Mouse (Mus musculus): Measurements from ENCODE around the gene Guca2b. TPM values are rescaled to one million over a fixed set of nuclear protein-coding genes. Genes with fewer than 3 reads are reported as not detected.
"Not testable (repeated sequence)": the region's sequence is repeated elsewhere in the genome, so short reads cannot be mapped to it uniquely, and the experiment has no call there.

Guca2b gene
- polyA plus RNA-seq, 1 experiment from 2014 or later: 1.3 TPM

GRCm38 (mm10) chr4:119628363-119628762, 30.4 kb downstream of the Guca2b start:
- H3K27ac ChIP-seq (ENCODE audit: low read depth, low read length); H3K4me3 ChIP-seq (ENCODE audit: low read length); ATAC-seq (ENCODE audit: low FRiP score, low TSS enrichment); H3K4me1 ChIP-seq (ENCODE audit: control insufficient read depth, insufficient read depth, low read length); H3K27me3 ChIP-seq (ENCODE audit: control insufficient read depth, insufficient read depth, low read length); H3K4me2 ChIP-seq (replicated peaks; ENCODE audit: low read depth, low read length); H3K9me3 ChIP-seq (ENCODE audit: control insufficient read depth, low read length); H3K9ac ChIP-seq (ENCODE audit: low read depth, low read length): not testable (repeated sequence)
- 90% methylated on average over 3 of the region's 4 CpGs for WGBS
- peaks cover 54% of the 10 kb centered on the region for H3K36me3 ChIP-seq (ENCODE audit: control insufficient read depth, insufficient read depth, low read length)

GRCm38 (mm10) chr4:119627317-119627716, 31.4 kb downstream of the Guca2b start:
- Histone ChIP-seq H3K4me3 (ENCODE audit: low read length) (no peak overlapping the region), H3K4me1 (ENCODE audit: control insufficient read depth, insufficient read depth, low read length) (peaks cover 6% of the 10 kb centered on the region), H3K4me2 (replicated peaks; ENCODE audit: low read depth, low read length) (no peak overlapping the region), H3K27ac (ENCODE audit: low read depth, low read length) (no peak overlapping the region), H3K36me3 (ENCODE audit: control insufficient read depth, insufficient read depth, low read length) (peaks cover 60% of the 10 kb centered on the region), H3K27me3 (ENCODE audit: control insufficient read depth, insufficient read depth, low read length) (no peaks in the 10 kb centered on the region), H3K9ac (ENCODE audit: low read depth, low read length) (no peak overlapping the region), H3K9me3 (ENCODE audit: control insufficient read depth, low read length) (no peaks in the 10 kb centered on the region)
- 81% methylated on average over 4 of the region's 4 CpGs for WGBS
- no peak for ATAC-seq (ENCODE audit: low FRiP score, low TSS enrichment)

DNA sequence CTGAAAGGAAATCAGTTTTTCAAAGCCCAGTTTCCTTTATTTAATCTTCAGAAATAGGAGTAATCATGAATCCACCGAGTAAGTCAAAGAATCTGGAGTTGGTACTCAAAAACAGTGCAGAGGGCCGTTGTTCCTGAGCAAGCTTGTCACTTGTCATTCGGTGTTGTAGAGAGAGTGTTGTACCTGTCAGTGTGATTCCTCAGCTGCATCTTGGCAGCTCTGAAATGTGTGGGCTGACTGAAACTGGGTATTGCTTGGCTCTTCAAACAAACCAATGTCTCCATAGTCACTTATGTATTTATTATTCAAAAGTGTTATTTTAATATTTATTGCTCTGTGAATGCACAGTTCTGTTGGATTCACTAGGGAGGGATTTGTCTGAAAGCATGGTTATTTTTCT, 31.9 kb downstream of the Guca2b start:
- ATAC-seq (ENCODE audit: low FRiP score, low TSS enrichment): no peak
- Histone ChIP-seq H3K27ac (ENCODE audit: low read depth, low read length) (no peak overlapping the region), H3K9me3 (ENCODE audit: control insufficient read depth, low read length) (no peaks in the 10 kb centered on the region), H3K9ac (ENCODE audit: low read depth, low read length) (no peak overlapping the region), H3K4me1 (ENCODE audit: control insufficient read depth, insufficient read depth, low read length) (peaks cover 6% of the 10 kb centered on the region), H3K4me3 (ENCODE audit: low read length) (no peak overlapping the region), H3K36me3 (ENCODE audit: control insufficient read depth, insufficient read depth, low read length) (peaks cover 62% of the 10 kb centered on the region), H3K27me3 (ENCODE audit: control insufficient read depth, insufficient read depth, low read length) (no peaks in the 10 kb centered on the region), H3K4me2 (replicated peaks; ENCODE audit: low read depth, low read length) (no peak overlapping the region)
- WGBS: 87% methylated on average over 3 of the region's 3 CpGs

DNA sequence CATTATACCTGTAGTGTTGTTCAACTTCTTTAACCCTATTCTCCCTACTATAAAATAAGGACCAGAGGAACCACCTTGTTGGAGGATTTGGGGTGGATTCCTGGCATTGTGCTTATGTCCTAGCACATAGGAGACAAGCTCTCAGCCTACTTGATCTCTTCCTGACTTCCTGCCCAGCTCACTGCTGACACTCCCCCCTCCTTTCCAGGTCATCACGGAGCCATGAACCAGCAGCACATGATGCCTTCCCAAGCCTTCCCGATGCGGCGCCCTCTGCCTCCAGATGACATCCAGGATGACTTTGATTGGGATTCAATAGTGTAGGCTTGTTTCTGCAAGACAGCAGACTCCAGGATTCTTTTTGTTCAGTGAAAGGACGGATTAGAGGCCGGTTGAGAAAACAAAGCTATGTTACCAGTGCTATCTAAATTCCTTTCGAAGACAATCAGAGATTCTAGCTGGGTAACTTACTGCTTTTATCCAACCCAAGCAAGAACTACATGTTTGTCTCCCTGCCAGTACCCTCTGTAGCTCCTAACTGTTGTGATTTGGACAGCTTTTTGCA, 32.6 kb downstream of the Guca2b start:
- H3K4me1 ChIP-seq (ENCODE audit: control insufficient read depth, insufficient read depth, low read length): no peaks in the 10 kb centered on the region; the same call in 1 of the 2 replicates
- H3K27ac ChIP-seq (ENCODE audit: low read depth, low read length): no peak overlapping the region
- H3K4me2 ChIP-seq (replicated peaks; ENCODE audit: low read depth, low read length): no peak overlapping the region
- H3K9me3 ChIP-seq (ENCODE audit: control insufficient read depth, low read length): no peaks in the 10 kb centered on the region
- ATAC-seq (ENCODE audit: low FRiP score, low TSS enrichment): no peak
- 73% methylated on average over 7 of the region's 7 CpGs for WGBS
- no peak overlapping the region for H3K4me3 ChIP-seq (ENCODE audit: low read length)
- no peaks in the 10 kb centered on the region for H3K27me3 ChIP-seq (ENCODE audit: control insufficient read depth, insufficient read depth, low read length)
- no peak overlapping the region for H3K9ac ChIP-seq (ENCODE audit: low read depth, low read length)
- peaks cover 62% of the 10 kb centered on the region for H3K36me3 ChIP-seq (ENCODE audit: control insufficient read depth, insufficient read depth, low read length)

DNA sequence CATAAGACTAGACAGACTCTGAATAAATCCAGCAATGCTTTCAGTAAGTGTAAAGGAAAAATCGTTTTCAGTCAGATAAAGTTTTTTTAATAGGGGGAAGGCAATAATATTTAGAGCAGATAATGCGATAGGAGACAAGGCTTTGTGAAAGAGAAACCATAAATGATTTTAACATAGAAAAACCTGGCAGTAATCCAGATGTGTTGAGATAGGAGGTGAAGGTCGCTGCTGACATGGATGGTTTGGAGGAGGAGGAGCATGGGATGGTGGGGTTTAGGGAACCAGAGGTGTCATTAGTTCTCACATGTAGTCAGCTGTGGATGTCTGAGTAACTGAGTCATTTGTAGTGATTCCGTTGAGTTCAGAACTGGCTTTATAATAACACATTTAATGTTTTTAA, 44.0 kb downstream of the Guca2b start:
- Histone ChIP-seq H3K27me3 (ENCODE audit: control insufficient read depth, insufficient read depth, low read length) (no peaks in the 10 kb centered on the region), H3K9ac (ENCODE audit: low read depth, low read length) (no peak overlapping the region), H3K4me1 (ENCODE audit: control insufficient read depth, insufficient read depth, low read length) (no peaks in the 10 kb centered on the region), H3K4me3 (ENCODE audit: low read length) (no peak overlapping the region), H3K4me2 (replicated peaks; ENCODE audit: low read depth, low read length) (no peak overlapping the region), H3K9me3 (ENCODE audit: control insufficient read depth, low read length) (no peaks in the 10 kb centered on the region), H3K36me3 (ENCODE audit: control insufficient read depth, insufficient read depth, low read length) (peaks cover 13% of the 10 kb centered on the region), H3K27ac (ENCODE audit: low read depth, low read length) (no peak overlapping the region)
- 84% methylated on average over 4 of the region's 4 CpGs for WGBS
- no peak for ATAC-seq (ENCODE audit: low FRiP score, low TSS enrichment)

GRCm38 (mm10) chr4:119614078-119614477, 44.7 kb downstream of the Guca2b start:
- H3K4me3 ChIP-seq (ENCODE audit: low read length): no peak overlapping the region
- no peaks in the 10 kb centered on the region for H3K9me3 ChIP-seq (ENCODE audit: control insufficient read depth, low read length)
- H3K27me3 ChIP-seq (ENCODE audit: control insufficient read depth, insufficient read depth, low read length): no peaks in the 10 kb centered on the region
- no peaks in the 10 kb centered on the region for H3K4me1 ChIP-seq (ENCODE audit: control insufficient read depth, insufficient read depth, low read length)
- peaks cover 8% of the 10 kb centered on the region; the same call in 1 of the 2 replicates for H3K36me3 ChIP-seq (ENCODE audit: control insufficient read depth, insufficient read depth, low read length)
- no peak for ATAC-seq (ENCODE audit: low FRiP score, low TSS enrichment)
- 72% methylated on average over 1 of the region's 1 CpGs for WGBS
- no peak overlapping the region for H3K9ac ChIP-seq (ENCODE audit: low read depth, low read length)
- no peak overlapping the region for H3K4me2 ChIP-seq (replicated peaks; ENCODE audit: low read depth, low read length)
- H3K27ac ChIP-seq (ENCODE audit: low read depth, low read length): no peak overlapping the region

DNA sequence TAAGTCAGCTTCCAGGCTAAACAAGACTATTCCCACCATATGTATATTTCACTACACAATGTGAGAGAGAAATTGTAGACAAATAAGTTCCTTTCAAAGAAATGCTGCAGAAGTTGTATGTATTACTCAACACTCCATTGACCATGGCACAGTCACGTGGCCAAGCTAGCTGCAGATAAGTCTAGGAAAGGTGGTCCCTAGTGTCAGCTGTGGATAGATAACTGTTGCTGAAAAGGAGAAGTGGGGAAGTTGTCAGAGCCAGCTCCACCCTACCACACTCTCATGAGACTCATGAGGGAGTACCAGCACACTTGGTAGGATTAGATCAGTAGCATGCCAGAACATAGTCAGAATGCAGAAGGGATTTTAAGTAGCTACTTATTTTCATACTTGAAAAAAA, 49.3 kb downstream of the Guca2b start:
- Histone ChIP-seq H3K9ac (ENCODE audit: low read depth, low read length) (no peak overlapping the region), H3K27me3 (ENCODE audit: control insufficient read depth, insufficient read depth, low read length) (no peaks in the 10 kb centered on the region), H3K4me1 (ENCODE audit: control insufficient read depth, insufficient read depth, low read length) (no peaks in the 10 kb centered on the region), H3K9me3 (ENCODE audit: control insufficient read depth, low read length) (no peaks in the 10 kb centered on the region), H3K4me2 (replicated peaks; ENCODE audit: low read depth, low read length) (no peak overlapping the region), H3K27ac (ENCODE audit: low read depth, low read length) (no peak overlapping the region), H3K36me3 (ENCODE audit: control insufficient read depth, insufficient read depth, low read length) (peaks cover 5% of the 10 kb centered on the region), H3K4me3 (ENCODE audit: low read length) (no peak overlapping the region)
- WGBS: 89% methylated on average over 1 of the region's 1 CpGs
- no peak for ATAC-seq (ENCODE audit: low FRiP score, low TSS enrichment)

Other genes starting within 250 kb of the Guca2b start
- gene Ccdc30, start 243.4 kb downstream of the Guca2b start, polyA plus RNA-seq (2014; fragmentation: Nextera tagmentation; extraction: Ambion mirVana): 8.7 and 9.2 TPM in 2 replicates
- gene Ppcs, start 236.5 kb downstream of the Guca2b start, polyA plus RNA-seq (2014; fragmentation: Nextera tagmentation; extraction: Ambion mirVana): 48.9 and 51.5 TPM in 2 replicates
- gene Zmynd12, start 236.1 kb downstream of the Guca2b start, polyA plus RNA-seq (2014; fragmentation: Nextera tagmentation; extraction: Ambion mirVana): 0.53 and 0.86 TPM in 2 replicates
- gene Rimkla, start 166.3 kb downstream of the Guca2b start, polyA plus RNA-seq (2014; fragmentation: Nextera tagmentation; extraction: Ambion mirVana): 1.4 and 2.3 TPM in 2 replicates
- gene Foxj3, start 122.0 kb downstream of the Guca2b start, polyA plus RNA-seq (2014; fragmentation: Nextera tagmentation; extraction: Ambion mirVana): 14.2 and 30.2 TPM in 2 replicates
- gene Frg2f1, start 119.4 kb downstream of the Guca2b start, polyA plus RNA-seq (2014; fragmentation: Nextera tagmentation; extraction: Ambion mirVana): 2.8 and 5.2 TPM in 2 replicates
- 4.1 and 5.0 TPM in 2 replicates for gene Guca2a, start 21.2 kb downstream of the Guca2b start, polyA plus RNA-seq (2014; fragmentation: Nextera tagmentation; extraction: Ambion mirVana)
- gene Hivep3, start 74.8 kb upstream of the Guca2b start, polyA plus RNA-seq (2014; fragmentation: Nextera tagmentation; extraction: Ambion mirVana): 6.3 and 6.6 TPM in 2 replicates

Data from kidney, embryonic 14.5 days (tissue).